Mouse (Mus musculus) C2C12 (cell line): Measurements from ENCODE around the gene Rras2.

Source experiments
- CTCF ChIP-seq: IDR thresholded peaks from one replicate; pipeline ENCODE4 v1.5.1; 2011; ENCODE audit not compliant: control insufficient read depth, insufficient read depth, insufficient read length
- USF1 ChIP-seq: IDR thresholded peaks from one replicate; pipeline ENCODE4 v1.6.1; 2011; ENCODE audit warnings: low read depth, mild to moderate bottlenecking, control low read depth, moderate library complexity

GRCm38 (mm10) chr7:114026923-114027322 lies 90.7 kb downstream of the Rras2 start:
- TF ChIP-seq USF1: no peak
- no peak for TF ChIP-seq CTCF
